Mouse (Mus musculus) CD4-positive naive resting alpha-beta T cell, adult 76 days (primary cell): Measurements from ENCODE around the gene Olfr1355. TPM values are rescaled to one million over a fixed set of nuclear protein-coding genes. Genes with fewer than 3 reads are reported as not detected.

Experiments used
- total RNA-seq: library from RNA; stranded (reverse); gene quantifications from one replicate; pipeline ENCODE4 v1.2.4, GENCODE M21; 2023

Olfr1355 gene
- total RNA-seq: not detected

DNA sequence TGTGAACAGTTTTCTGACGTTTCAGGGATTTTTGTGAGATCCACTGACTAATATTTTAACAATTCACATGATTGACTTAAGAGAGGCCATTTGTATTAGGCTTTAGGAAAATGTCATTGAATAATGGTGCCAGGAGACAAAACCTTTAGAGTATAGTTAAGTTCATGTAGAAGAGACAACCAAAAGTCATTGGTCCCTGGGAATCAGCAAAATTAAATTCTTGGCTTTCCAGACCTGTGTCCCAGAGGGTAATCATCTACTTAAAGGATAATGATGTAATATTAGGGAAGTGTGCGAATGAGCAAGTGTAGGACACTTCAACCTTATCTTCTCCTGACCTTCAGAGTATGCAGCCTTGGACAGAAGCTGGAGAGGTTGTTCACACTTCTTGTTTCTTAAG, at the start of gene Olfr1355:
Olfr1355 (plus strand) TSS at position 301 of the 400 bp plus-strand sequence.

GRCm38 (mm10) chr10:78852066-78852465, 23.3 kb upstream of the Olfr1355 start, which contains the start of gene Olfr1356:
TSS of gene Olfr1356 (minus strand) at chr10:78852166.

DNA sequence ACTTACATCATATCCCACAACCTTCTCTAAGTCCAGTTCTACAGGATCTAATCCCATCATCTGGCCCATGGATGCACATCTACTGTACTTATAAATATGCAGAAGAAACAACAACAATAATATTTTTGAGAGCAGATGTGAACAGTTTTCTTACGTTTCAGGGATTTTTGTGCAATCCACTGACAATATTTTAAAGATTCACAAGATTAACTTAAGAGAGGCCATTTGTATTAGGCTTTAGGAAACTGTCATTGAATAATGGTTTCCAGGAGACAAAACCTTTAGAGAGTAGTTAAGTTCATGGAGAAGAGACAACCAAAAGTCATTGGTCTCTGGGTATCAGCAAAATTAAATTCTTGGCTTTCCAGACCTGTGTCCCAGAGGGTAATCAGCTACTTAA, 37.5 kb downstream of the Olfr1355 start, which contains the start of gene Olfr1354:
Olfr1354 (plus strand) TSS at position 301 of the 400 bp plus-strand sequence.

Other genes starting within 250 kb of the Olfr1355 start
- gene Casp14, start 157.2 kb upstream of the Olfr1355 start, total RNA-seq: not detected
- not detected for gene Ccdc105, start 122.5 kb upstream of the Olfr1355 start, total RNA-seq
- not detected for gene Slc1a6, start 95.0 kb upstream of the Olfr1355 start, total RNA-seq
- gene Olfr1356, start 23.4 kb upstream of the Olfr1355 start, total RNA-seq: not detected
- gene Olfr1354, start 37.6 kb downstream of the Olfr1355 start, total RNA-seq: not detected
- not detected for gene Olfr8, start 75.1 kb downstream of the Olfr1355 start, total RNA-seq
- not detected for gene Olfr1353, start 87.8 kb downstream of the Olfr1355 start, total RNA-seq
- gene Olfr1352, start 105.5 kb downstream of the Olfr1355 start, total RNA-seq: not detected
- not detected for gene Olfr1351, start 136.9 kb downstream of the Olfr1355 start, total RNA-seq
- not detected for gene Olfr57, start 153.2 kb downstream of the Olfr1355 start, total RNA-seq
- gene 2610008E11Rik, start 222.1 kb downstream of the Olfr1355 start, total RNA-seq: 21.3 TPM